Mouse (Mus musculus) frontal cortex, adult (tissue): ENCODE results near the gene Cx3cl1.

ENCODE experiments used
- ATAC-seq: cut with Nextera tagmentation; 2 replicates; pipeline ENCODE4 v1.9.2; 2017; ENCODE audit warnings: mild to moderate bottlenecking, moderate library complexity, mixed read lengths; ENCODE audit not compliant: low TSS enrichment

The Cx3cl1 gene

GRCm38 (mm10) chr8:94771941-94772670 is at the start of gene Cx3cl1:
Gene Cx3cl1, plus strand, starts transcription at chr8:94772009.
- peak; percentile 46 for ATAC-seq

GRCm38 (mm10) chr8:94725998-94726397 is 45.8 kb upstream of the Cx3cl1 start:
- no peak for ATAC-seq

DNA sequence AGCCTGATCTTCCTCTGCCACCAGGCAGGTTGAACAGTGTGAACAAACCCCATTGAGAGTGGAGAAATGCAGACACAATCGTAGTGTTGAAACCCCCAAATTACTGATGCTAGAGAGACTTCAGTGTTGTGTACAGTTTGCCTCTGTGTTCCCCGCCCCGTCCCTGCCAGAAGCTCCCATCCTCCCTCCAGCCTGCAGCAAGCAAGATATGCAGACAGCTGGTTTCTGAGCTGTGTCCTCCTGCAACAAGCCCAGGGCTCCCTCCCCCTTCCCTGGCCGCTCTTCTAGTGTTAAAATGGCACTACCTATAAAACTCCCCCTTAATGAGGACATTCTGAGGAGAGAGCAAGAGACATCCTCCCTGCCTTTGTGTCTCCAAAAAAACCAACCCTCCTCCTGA is 42.5 kb upstream of the Cx3cl1 start:
- no peak; the same call in 1 of the 2 replicates for ATAC-seq

DNA sequence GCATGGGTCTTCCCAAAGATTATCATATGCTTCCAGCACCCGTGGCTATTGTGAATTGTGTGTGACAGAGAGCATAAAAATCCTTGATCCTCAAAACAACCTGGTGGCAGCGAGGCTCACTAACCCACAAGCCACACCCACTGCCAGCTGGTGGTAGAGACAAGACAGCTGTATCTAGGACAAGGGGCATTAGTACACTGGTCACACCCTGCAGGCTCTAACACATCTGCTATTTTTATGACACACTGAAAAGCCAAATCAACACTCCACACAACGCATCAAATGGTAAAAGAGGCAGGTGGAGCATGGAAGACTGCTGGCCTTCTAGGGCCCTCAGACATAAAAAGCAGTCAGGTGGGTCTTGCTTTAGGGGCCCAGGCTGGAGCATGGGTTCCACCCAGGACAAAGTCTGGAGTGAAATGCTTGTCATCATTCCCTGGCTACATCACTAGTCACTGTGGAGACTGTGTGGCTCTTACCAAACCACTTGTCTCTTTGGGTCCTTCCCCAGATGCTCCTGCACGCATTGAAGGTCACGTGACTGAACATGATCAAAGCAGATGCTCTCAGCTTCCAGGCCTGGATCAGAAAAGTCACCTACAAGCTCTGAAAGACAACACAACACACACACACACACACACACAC is 37.9 kb upstream of the Cx3cl1 start:
- peak; percentile 33; the same call in 1 of the 2 replicates for ATAC-seq

DNA sequence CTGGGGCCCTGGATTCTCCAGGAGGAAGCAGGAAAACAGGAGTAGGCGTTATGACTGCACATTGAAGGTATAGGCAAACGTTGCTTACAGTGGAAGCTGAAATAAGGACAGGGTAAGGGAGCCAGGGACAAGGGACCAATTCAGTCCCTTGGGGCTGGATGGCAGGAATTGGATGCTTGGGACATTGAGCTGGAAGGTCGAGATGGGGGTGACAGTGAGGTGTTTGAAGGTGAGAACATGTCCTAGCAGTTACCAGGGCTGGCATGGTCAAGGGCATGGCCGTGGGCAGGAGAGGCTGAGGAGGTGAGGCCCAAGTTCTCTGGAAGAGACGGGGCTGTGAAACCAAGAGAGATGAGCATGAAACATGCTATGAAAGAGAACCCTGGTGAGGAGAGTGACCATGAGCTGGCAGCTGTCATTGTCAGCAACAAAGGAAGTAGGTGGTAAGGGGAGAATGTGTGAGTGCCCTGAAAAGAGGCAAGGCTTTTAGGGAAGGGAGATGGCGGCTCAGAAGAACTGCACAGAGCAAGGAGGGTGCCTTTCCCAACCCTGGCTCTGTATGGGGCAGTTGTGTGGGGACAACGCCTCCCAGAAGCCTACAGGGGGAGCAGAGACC is 37.0 kb upstream of the Cx3cl1 start:
- no peak for ATAC-seq

GRCm38 (mm10) chr8:94735426-94736094 is 36.2 kb upstream of the Cx3cl1 start:
- 0 out of 2 replicates have a peak, but pooled peaks have one; percentile 47 for ATAC-seq

DNA sequence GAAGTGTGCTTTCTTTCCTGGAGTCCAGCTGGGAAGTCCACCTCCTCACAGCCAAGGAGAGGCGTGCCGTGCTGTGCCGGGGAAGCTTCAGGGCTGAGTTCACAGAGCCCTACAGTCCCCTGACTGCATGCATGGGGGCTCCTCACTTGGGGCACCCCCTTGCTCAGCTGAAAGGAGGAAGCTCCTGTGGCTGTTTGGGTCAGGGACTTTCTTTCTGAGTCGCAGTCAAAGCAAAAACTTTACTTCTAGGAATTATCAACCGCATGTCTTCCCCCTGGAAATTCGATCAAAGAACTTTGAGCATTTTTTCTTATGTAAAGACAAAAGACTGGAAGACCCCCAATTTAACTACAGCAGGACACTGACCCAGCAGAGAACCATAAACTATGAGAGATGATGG is 32.0 kb upstream of the Cx3cl1 start:
- no peak for ATAC-seq

- ATAC-seq = no peak
These were observed 31.2 kb upstream of the Cx3cl1 start for GRCm38 (mm10) chr8:94740591-94740990.

- ATAC-seq = no peak
These were observed 30.1 kb upstream of the Cx3cl1 start for GRCm38 (mm10) chr8:94741726-94742125.

DNA sequence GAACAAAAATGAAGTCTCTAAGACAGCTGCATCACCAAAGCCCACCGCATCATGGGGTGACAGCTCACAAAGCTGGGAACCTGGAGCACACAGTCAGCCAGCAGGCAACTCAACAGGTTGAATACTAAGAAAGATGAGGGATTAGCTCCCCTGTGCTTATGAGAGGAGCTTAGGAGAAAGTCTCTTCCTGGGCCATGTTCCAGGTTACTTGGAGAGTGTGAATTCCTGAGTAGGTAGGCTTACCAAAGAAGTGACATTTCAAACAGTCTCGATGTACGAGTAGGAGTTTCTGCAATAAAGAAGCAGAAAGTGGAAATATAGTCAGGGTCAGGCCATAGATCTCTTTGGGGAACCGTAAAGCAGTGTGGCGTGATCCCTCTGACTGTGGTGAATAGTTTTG is 27.3 kb upstream of the Cx3cl1 start:
- peak; percentile 74; the same call in 1 of the 2 replicates for ATAC-seq

GRCm38 (mm10) chr8:94744972-94745371 is 26.8 kb upstream of the Cx3cl1 start:
- ATAC-seq = peak; percentile 20; the same call in 1 of the 2 replicates

GRCm38 (mm10) chr8:94745476-94746184 is 26.2 kb upstream of the Cx3cl1 start, which contains the start of gene Ccl22:
Gene Ccl22, plus strand, starts transcription at chr8:94745590.
- no peak for ATAC-seq

- ATAC-seq = no peak
These were observed 25.0 kb upstream of the Cx3cl1 start for GRCm38 (mm10) chr8:94746832-94747231.

- ATAC-seq = no peak
These were observed 23.4 kb upstream of the Cx3cl1 start for GRCm38 (mm10) chr8:94748363-94748762.

- no peak for ATAC-seq
These were observed 21.9 kb upstream of the Cx3cl1 start for GRCm38 (mm10) chr8:94749942-94750341.

DNA sequence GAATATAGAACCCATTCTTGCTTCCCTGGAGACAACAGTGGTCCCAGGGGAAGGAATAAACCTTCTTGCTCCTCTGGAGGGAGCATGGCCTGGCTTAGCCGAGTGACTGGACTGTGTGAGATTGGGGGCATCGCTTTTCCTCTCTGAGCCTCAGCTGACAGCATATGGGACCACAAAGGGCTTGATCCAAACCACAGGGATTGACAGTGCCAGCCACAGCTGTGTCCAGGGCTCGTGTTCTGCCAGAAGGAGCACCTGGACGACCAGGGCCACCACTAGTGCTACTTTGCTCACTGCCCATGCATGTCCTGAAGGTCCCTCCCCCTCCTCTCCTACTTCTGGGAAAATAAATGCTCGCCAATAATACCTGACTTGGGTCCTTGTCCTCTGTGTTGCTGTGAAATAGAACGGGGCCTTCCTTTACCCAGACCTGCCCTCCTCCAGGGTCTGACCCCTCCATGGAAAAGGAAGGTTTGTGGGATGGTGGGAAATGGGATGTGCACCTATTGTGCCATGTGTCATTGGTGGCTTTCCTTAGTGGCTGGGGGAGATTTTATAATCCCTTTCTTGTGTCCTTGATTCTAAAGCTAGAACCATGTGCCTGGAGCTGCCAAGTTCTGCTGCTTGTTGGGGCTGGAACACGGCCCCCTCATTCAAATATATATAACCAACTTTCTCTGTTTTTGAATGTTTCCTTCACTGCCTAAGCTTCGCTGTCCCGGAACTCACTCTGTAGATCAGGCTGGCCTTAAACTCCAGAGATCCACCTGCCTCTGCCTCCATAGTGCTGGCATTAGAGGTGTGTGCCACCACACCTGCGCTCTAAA is 20.6 kb upstream of the Cx3cl1 start:
- ATAC-seq = peak; percentile 94

GRCm38 (mm10) chr8:94754006-94754405 is 17.8 kb upstream of the Cx3cl1 start:
- ATAC-seq = no peak

DNA sequence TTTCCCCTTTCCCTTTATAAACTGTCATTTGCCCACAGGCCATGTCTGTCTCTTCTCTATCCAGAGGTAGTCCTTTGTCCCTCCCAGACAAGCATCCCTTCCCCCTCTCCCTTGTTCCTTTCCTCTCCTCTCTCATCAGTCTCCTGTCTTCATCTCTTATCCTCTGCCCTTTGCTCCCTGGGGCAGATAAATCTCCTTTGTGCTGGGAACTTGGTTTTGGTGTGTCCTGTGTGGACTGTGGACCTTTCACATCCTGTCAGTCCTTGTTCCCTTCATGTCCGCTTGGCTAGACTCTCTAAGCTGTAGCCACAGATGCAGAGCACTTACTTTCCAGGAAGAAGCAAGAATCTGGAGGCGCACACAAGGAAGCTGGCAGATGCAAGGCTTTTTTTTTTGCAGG is 17.3 kb upstream of the Cx3cl1 start:
- ATAC-seq = no peak

GRCm38 (mm10) chr8:94767035-94767434 is 4.8 kb upstream of the Cx3cl1 start:
- no peak for ATAC-seq

DNA sequence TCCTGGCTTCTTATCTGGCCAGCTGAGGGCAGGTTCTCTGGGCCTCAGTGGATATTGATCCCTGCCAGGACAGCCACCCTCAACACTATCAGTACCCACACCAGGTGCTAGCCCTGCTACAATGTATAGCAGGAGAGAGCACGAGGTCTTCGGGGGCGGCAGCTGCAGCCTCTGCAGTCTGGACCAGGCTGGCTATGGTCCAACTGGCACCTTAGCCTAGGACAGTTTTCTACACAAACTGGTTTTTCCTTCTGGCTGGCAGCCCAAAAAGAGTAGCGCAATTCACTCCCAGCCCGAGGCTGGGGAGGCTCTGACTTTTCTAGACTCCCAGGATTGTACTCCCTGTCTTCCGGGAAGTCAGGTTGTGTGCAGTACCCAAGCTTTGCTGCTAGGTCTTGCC is 864 bp upstream of the Cx3cl1 start:
- no peak for ATAC-seq

DNA sequence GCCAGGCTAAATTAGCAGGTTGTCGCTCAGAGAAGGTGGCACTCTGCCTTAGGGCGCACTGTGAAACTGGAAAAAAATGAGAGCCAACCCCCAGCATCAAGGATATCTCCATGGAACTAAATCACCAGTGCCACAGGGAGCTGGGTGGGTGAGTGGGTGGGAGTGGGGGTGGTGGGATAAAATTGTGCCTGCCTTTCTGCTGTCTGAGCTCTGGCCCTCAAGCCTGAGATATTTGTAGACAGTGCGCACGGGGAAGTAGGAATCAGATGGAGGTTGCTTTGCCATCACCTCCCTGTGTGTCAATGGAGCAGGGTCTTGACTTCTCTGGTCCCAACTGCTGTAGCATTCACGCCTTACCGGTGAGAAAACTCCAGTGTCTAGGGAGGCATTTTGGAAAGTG is 1.2 kb downstream of the Cx3cl1 start:
- peak; percentile 28 for ATAC-seq
